19 mouse cellular contexts compared by ENCODE assay signal in the genomic region with DNA sequence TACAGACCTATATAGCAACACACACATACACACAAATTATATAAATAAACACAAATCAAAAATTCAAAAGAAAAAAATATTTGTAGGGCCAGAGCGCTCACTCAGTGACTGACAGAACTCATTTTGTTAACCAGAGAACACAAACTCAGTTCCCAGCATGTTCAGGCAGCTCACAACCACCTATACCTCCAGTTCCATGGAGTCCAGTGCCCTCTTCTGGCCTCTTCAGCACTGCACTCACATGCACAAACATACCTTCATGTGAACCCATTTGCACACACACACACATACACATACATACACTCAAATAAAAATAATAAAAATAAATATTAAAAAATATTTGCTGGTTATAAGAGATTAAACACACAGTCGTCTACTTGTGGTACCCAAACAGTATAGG. TPM values are rescaled to one million over a fixed set of nuclear protein-coding genes. Genes with fewer than 3 reads are reported as not detected.
DNase-seq lines count a peak whose midpoint lies in the region; ATAC-seq and TF ChIP-seq lines count a peak whose summit lies in the region.
"Had no signal": no experiment of that assay in that cellular context is flagged by ENCODE, and none has a peak within 500 bp of the region (broad histone marks: within the 10 kb centered on the region; RNA-seq: fewer than 3 reads in every experiment).

No protein-coding gene starts in this region.

- H3K27me3 ChIP-seq in liver, postnatal 0 days (ENCODE audit: insufficient read depth, low read length) = no peaks in the 10 kb centered on the region
- no peaks in the 10 kb centered on the region for H3K27me3 ChIP-seq in liver, embryonic 12.5 days (replicated peaks)
- no peaks in the 10 kb centered on the region for H3K27me3 ChIP-seq in Patski
- no peaks in the 10 kb centered on the region for H3K27me3 ChIP-seq in neural tube, embryonic 15.5 days (replicated peaks)
- H3K27me3 ChIP-seq: embryonic facial prominence, embryonic 13.5 days; forebrain, embryonic 12.5 days; hindbrain, embryonic 13.5 days; limb, embryonic 13.5 days; midbrain, embryonic 12.5 days had no signal

- peaks cover 4% of the 10 kb centered on the region; the same call in 1 of the 2 replicates for H3K4me1 ChIP-seq in liver, postnatal 0 days (ENCODE audit: insufficient read depth)
- H3K4me1 ChIP-seq in liver, embryonic 12.5 days = no peaks in the 10 kb centered on the region
- no peaks in the 10 kb centered on the region for H3K4me1 ChIP-seq in neural tube, embryonic 15.5 days
- H3K4me1 ChIP-seq: embryonic facial prominence, embryonic 13.5 days; forebrain, embryonic 12.5 days; hindbrain, embryonic 13.5 days; limb, embryonic 13.5 days; midbrain, embryonic 12.5 days had no signal

- TF ChIP-seq CTCF in liver, postnatal 0 days (IDR thresholded peaks at IDR 0.05; ENCODE audit: low read depth) = peak; percentile 49
- TF ChIP-seq CTCF in Patski (IDR thresholded peaks at IDR 0.05) = peak; percentile 43

- H3K4me3 ChIP-seq in liver, postnatal 0 days (ENCODE audit: low read depth, low read length) = no peak overlapping the region
- H3K4me3 ChIP-seq in liver, embryonic 12.5 days = no peak overlapping the region
- H3K4me3 ChIP-seq in neural tube, embryonic 15.5 days (replicated peaks) = no peak overlapping the region
- H3K4me3 ChIP-seq: embryonic facial prominence, embryonic 13.5 days; forebrain, embryonic 12.5 days; hindbrain, embryonic 13.5 days; limb, embryonic 13.5 days; midbrain, embryonic 12.5 days; myocyte had no signal

- in situ Hi-C loops in Patski (cut with MboI; ENCODE audit: low pct_unique_long_range_greater_than_20kb) = no loop called here

- CTCF ChIA-PET in Patski (lab: Charles Lee) = no interaction called here

- POLR2A ChIA-PET in Patski (lab: Charles Lee) = no interaction called here

- H3K27ac ChIP-seq in liver, postnatal 0 days (ENCODE audit: low read depth) = no peak overlapping the region
- no peak overlapping the region for H3K27ac ChIP-seq in liver, embryonic 12.5 days
- no peak overlapping the region for H3K27ac ChIP-seq in neural tube, embryonic 15.5 days (replicated peaks)
- H3K27ac ChIP-seq: embryonic facial prominence, embryonic 13.5 days; forebrain, embryonic 12.5 days; hindbrain, embryonic 13.5 days; limb, embryonic 13.5 days; midbrain, embryonic 12.5 days had no signal

- no peaks in the 10 kb centered on the region for H3K9me3 ChIP-seq in liver, postnatal 0 days (ENCODE audit: low read length)
- no peaks in the 10 kb centered on the region for H3K9me3 ChIP-seq in liver, embryonic 12.5 days (replicated peaks)
- H3K9me3 ChIP-seq in neural tube, embryonic 15.5 days (replicated peaks) = no peaks in the 10 kb centered on the region
- H3K9me3 ChIP-seq: embryonic facial prominence, embryonic 13.5 days; forebrain, embryonic 12.5 days; hindbrain, embryonic 13.5 days; limb, embryonic 13.5 days; midbrain, embryonic 12.5 days had no signal

- no peak overlapping the region for H3K9ac ChIP-seq in liver, postnatal 0 days (replicated peaks)
- H3K9ac ChIP-seq in liver, embryonic 12.5 days = no peak overlapping the region
- H3K9ac ChIP-seq in neural tube, embryonic 15.5 days (replicated peaks) = no peak overlapping the region
- H3K9ac ChIP-seq: embryonic facial prominence, embryonic 13.5 days; forebrain, embryonic 12.5 days; hindbrain, embryonic 13.5 days; limb, embryonic 13.5 days; midbrain, embryonic 12.5 days had no signal

- no peaks in the 10 kb centered on the region for H3K36me3 ChIP-seq in liver, postnatal 0 days (replicated peaks; ENCODE audit: insufficient read depth, low read length)
- no peaks in the 10 kb centered on the region for H3K36me3 ChIP-seq in liver, embryonic 12.5 days
- no peaks in the 10 kb centered on the region for H3K36me3 ChIP-seq in neural tube, embryonic 15.5 days
- H3K36me3 ChIP-seq: embryonic facial prominence, embryonic 13.5 days; forebrain, embryonic 12.5 days; hindbrain, embryonic 13.5 days; limb, embryonic 13.5 days; midbrain, embryonic 12.5 days had no signal

- ATAC-seq in CD4-positive, CD25-positive, alpha-beta regulatory T cell, adult 4 months = no peak
- ATAC-seq in liver, postnatal 0 days = no peak
- no peak for ATAC-seq in liver, embryonic 12.5 days
- ATAC-seq in Patski = no peak
- no peak for ATAC-seq in neural tube, embryonic 15.5 days (ENCODE audit: low FRiP score)

- no peak for TF ChIP-seq EP300 in liver, postnatal 0 days (IDR thresholded peaks at IDR 0.05; ENCODE audit: low read depth)

- no peak overlapping the region for H3K4me2 ChIP-seq in liver, postnatal 0 days (ENCODE audit: low read depth, low read length)
- H3K4me2 ChIP-seq in liver, embryonic 12.5 days = no peak overlapping the region
- H3K4me2 ChIP-seq in neural tube, embryonic 15.5 days = no peak overlapping the region
- H3K4me2 ChIP-seq: embryonic facial prominence, embryonic 13.5 days; forebrain, embryonic 12.5 days; hindbrain, embryonic 13.5 days; limb, embryonic 13.5 days; midbrain, embryonic 12.5 days had no signal

- 79% methylated on average over 2 of the region's 2 CpGs for WGBS in liver, postnatal 0 days (ENCODE audit: insufficient replicate concordance)
- 71% methylated on average over 2 of the region's 2 CpGs for WGBS in liver, embryonic 12.5 days (ENCODE audit: insufficient replicate concordance)
- 93% methylated on average over 2 of the region's 2 CpGs for WGBS in neural tube, embryonic 15.5 days

- peak; percentile 65 for DNase-seq in CD4-positive, CD25-positive, alpha-beta regulatory T cell, adult 2 months (ENCODE audit: low read depth, low spot score)
- DNase-seq in liver, postnatal 0 days = no peak
- no peak for DNase-seq in Patski (ENCODE audit: low read depth, low spot score)
- DNase-seq in naive thymus-derived CD4-positive, alpha-beta T cell, adult 2 months (ENCODE audit: low read depth) = peak; percentile 43
- no peak for DNase-seq in lung, postnatal 4 days
- DNase-seq: adrenal gland, adult 2 months; cerebellum, adult 18-20 months; kidney, adult 11 months; kidney, postnatal 4 days; lung, postnatal 14 days had no signal

RNA-seq across cellular contexts. Expression of a gene that starts 17.0 kb away (rescaled TPM):
- 1 to 10 TPM; 6.3 to 7.3 TPM for polyA plus RNA-seq in CD4-positive, CD25-positive, alpha-beta regulatory T cell, adult 4 months (2017; shearing (Covaris generic))
- polyA plus RNA-seq in liver, postnatal 0 days (2015; fragmentation: Nextera tagmentation; extraction: Ambion mirVana) = 0.19 and 0.30 TPM in 2 replicates
- 0.05 TPM in 2 replicates for polyA plus RNA-seq in liver, embryonic 12.5 days (2016; fragmentation: Nextera tagmentation; extraction: Ambion mirVana)
- not detected for polyA plus RNA-seq in Patski (2021)
- polyA plus RNA-seq in neural tube, embryonic 15.5 days (2015; fragmentation: Nextera tagmentation; extraction: Ambion mirVana) = 0.37 and 1.7 TPM in 2 replicates
- polyA plus RNA-seq: adrenal gland, adult 2 months; midbrain, embryonic 12.5 days; myocyte had no signal

RNA-seq across cellular contexts. Expression of a gene that starts 44.9 kb away (rescaled TPM):
- 10 to 100 TPM; 41.5 to 52.1 TPM for polyA plus RNA-seq in CD4-positive, CD25-positive, alpha-beta regulatory T cell, adult 4 months (2017; shearing (Covaris generic))
- polyA plus RNA-seq in liver, postnatal 0 days (2015; fragmentation: Nextera tagmentation; extraction: Ambion mirVana) = 7.7 and 9.3 TPM in 2 replicates
- 4.3 and 4.9 TPM in 2 replicates for polyA plus RNA-seq in liver, embryonic 12.5 days (2016; fragmentation: Nextera tagmentation; extraction: Ambion mirVana)
- not detected for polyA plus RNA-seq in Patski (2021)
- 2.0 and 2.1 TPM in 2 replicates for polyA plus RNA-seq in neural tube, embryonic 15.5 days (2015; fragmentation: Nextera tagmentation; extraction: Ambion mirVana)
- polyA plus RNA-seq: myocyte had no signal

Comparison
In these comparisons a context has a peak if more than half of its experiments do, and no peak if none do; other contexts are left out.
1. DNase-seq: peak in CD4-positive, CD25-positive, alpha-beta regulatory T cell, adult 2 months (single experiment) and naive thymus-derived CD4-positive, alpha-beta T cell, adult 2 months (single experiment); none in liver, postnatal 0 days (single experiment), Patski (single experiment) and lung, postnatal 4 days (0 of 2).